Mouse (Mus musculus): ENCODE data around the gene Tmx2. TPM values are rescaled to one million over a fixed set of nuclear protein-coding genes. Genes with fewer than 3 reads are reported as not detected.

Tmx2 gene
- polyA plus RNA-seq, 1 experiment from 2014 or later: 81.7 TPM

- H3K36me3 ChIP-seq (ENCODE audit: control insufficient read depth, insufficient read depth): no peaks in the 10 kb centered on the region
- ATAC-seq: no peak
- no peak overlapping the region for H3K27ac ChIP-seq (ENCODE audit: low read depth, low read length)
- H3K9me3 ChIP-seq (ENCODE audit: control insufficient read depth): no peaks in the 10 kb centered on the region
- no peak overlapping the region for H3K4me3 ChIP-seq (ENCODE audit: low read depth, low read length)
- 49% methylated on average over 12 of the region's 12 CpGs for WGBS
- no peaks in the 10 kb centered on the region for H3K4me1 ChIP-seq (replicated peaks; ENCODE audit: control insufficient read depth, insufficient read depth, low read length)
- TF ChIP-seq CTCF (IDR thresholded peaks at IDR 0.05; ENCODE audit: low read depth): no peak
- H3K4me2 ChIP-seq (replicated peaks; ENCODE audit: low read depth): no peak overlapping the region
- no peaks in the 10 kb centered on the region for H3K27me3 ChIP-seq (replicated peaks; ENCODE audit: control insufficient read depth, insufficient read depth, low read length)
- H3K9ac ChIP-seq (ENCODE audit: low read depth, low read length): no peak overlapping the region
Measured at GRCm38 (mm10) chr2:84666081-84666480, 12.9 kb downstream of the Tmx2 start.

GRCm38 (mm10) chr2:84662866-84663265, 16.1 kb downstream of the Tmx2 start:
- WGBS: 36% methylated on average over 2 of the region's 2 CpGs
- peak; percentile 75 for TF ChIP-seq CTCF (IDR thresholded peaks at IDR 0.05; ENCODE audit: low read depth)
- H3K9me3 ChIP-seq (ENCODE audit: control insufficient read depth): no peaks in the 10 kb centered on the region
- H3K4me2 ChIP-seq (replicated peaks; ENCODE audit: low read depth): no peak overlapping the region
- H3K4me1 ChIP-seq (replicated peaks; ENCODE audit: control insufficient read depth, insufficient read depth, low read length): no peaks in the 10 kb centered on the region
- H3K36me3 ChIP-seq (ENCODE audit: control insufficient read depth, insufficient read depth): no peaks in the 10 kb centered on the region
- H3K4me3 ChIP-seq (ENCODE audit: low read depth, low read length): no peak overlapping the region
- H3K9ac ChIP-seq (ENCODE audit: low read depth, low read length): no peak overlapping the region
- no peak for ATAC-seq
- no peaks in the 10 kb centered on the region for H3K27me3 ChIP-seq (replicated peaks; ENCODE audit: control insufficient read depth, insufficient read depth, low read length)
- H3K27ac ChIP-seq (ENCODE audit: low read depth, low read length): no peak overlapping the region

GRCm38 (mm10) chr2:84660253-84660652, 18.7 kb downstream of the Tmx2 start:
- H3K27ac ChIP-seq (ENCODE audit: low read depth, low read length): no peak overlapping the region
- H3K4me1 ChIP-seq (replicated peaks; ENCODE audit: control insufficient read depth, insufficient read depth, low read length): no peaks in the 10 kb centered on the region
- peak; percentile 89 for TF ChIP-seq CTCF (IDR thresholded peaks at IDR 0.05; ENCODE audit: low read depth)
- 40% methylated on average over 3 of the region's 3 CpGs for WGBS
- ATAC-seq: peak; percentile 84
- H3K36me3 ChIP-seq (ENCODE audit: control insufficient read depth, insufficient read depth): no peaks in the 10 kb centered on the region
- no peaks in the 10 kb centered on the region for H3K27me3 ChIP-seq (replicated peaks; ENCODE audit: control insufficient read depth, insufficient read depth, low read length)
- H3K9me3 ChIP-seq (ENCODE audit: control insufficient read depth): no peaks in the 10 kb centered on the region
- H3K9ac ChIP-seq (ENCODE audit: low read depth, low read length): no peak overlapping the region
- H3K4me3 ChIP-seq (ENCODE audit: low read depth, low read length): no peak overlapping the region
- H3K4me2 ChIP-seq (replicated peaks; ENCODE audit: low read depth): no peak overlapping the region

GRCm38 (mm10) chr2:84658806-84659205, 20.1 kb downstream of the Tmx2 start, which contains the start of gene Btbd18:
Btbd18 (plus strand) TSS chr2:84659079.
- no peak for TF ChIP-seq CTCF (IDR thresholded peaks at IDR 0.05; ENCODE audit: low read depth)
- no peaks in the 10 kb centered on the region for H3K36me3 ChIP-seq (ENCODE audit: control insufficient read depth, insufficient read depth)
- no peak for ATAC-seq
- H3K9ac ChIP-seq (ENCODE audit: low read depth, low read length): no peak within 1 kb of the TSS
- 96% methylated on average over 30 of the region's 32 CpGs for WGBS
- no peaks in the 10 kb centered on the region for H3K27me3 ChIP-seq (replicated peaks; ENCODE audit: control insufficient read depth, insufficient read depth, low read length)
- no peaks in the 10 kb centered on the region for H3K9me3 ChIP-seq (ENCODE audit: control insufficient read depth)
- no peak within 1 kb of the TSS for H3K4me3 ChIP-seq (ENCODE audit: low read depth, low read length)
- H3K4me2 ChIP-seq (replicated peaks; ENCODE audit: low read depth): no peak within 1 kb of the TSS
- no peaks in the 10 kb centered on the region for H3K4me1 ChIP-seq (replicated peaks; ENCODE audit: control insufficient read depth, insufficient read depth, low read length)
- H3K27ac ChIP-seq (ENCODE audit: low read depth, low read length): no peak within 1 kb of the TSS

GRCm38 (mm10) chr2:84655864-84656263, 23.1 kb downstream of the Tmx2 start:
- H3K36me3 ChIP-seq (ENCODE audit: control insufficient read depth, insufficient read depth): no peaks in the 10 kb centered on the region
- H3K9me3 ChIP-seq (ENCODE audit: control insufficient read depth): no peaks in the 10 kb centered on the region
- no peak for TF ChIP-seq CTCF (IDR thresholded peaks at IDR 0.05; ENCODE audit: low read depth)
- no peak overlapping the region for H3K4me2 ChIP-seq (replicated peaks; ENCODE audit: low read depth)
- no peaks in the 10 kb centered on the region for H3K27me3 ChIP-seq (replicated peaks; ENCODE audit: control insufficient read depth, insufficient read depth, low read length)
- no peak overlapping the region for H3K27ac ChIP-seq (ENCODE audit: low read depth, low read length)
- 76% methylated on average over 1 of the region's 1 CpGs for WGBS
- H3K4me3 ChIP-seq (ENCODE audit: low read depth, low read length): no peak overlapping the region
- no peaks in the 10 kb centered on the region for H3K4me1 ChIP-seq (replicated peaks; ENCODE audit: control insufficient read depth, insufficient read depth, low read length)
- ATAC-seq: no peak
- H3K9ac ChIP-seq (ENCODE audit: low read depth, low read length): no peak overlapping the region

GRCm38 (mm10) chr2:84653354-84653753, 25.6 kb downstream of the Tmx2 start:
- Histone ChIP-seq H3K36me3 (ENCODE audit: control insufficient read depth, insufficient read depth) (no peaks in the 10 kb centered on the region), H3K9ac (ENCODE audit: low read depth, low read length) (no peak overlapping the region), H3K27ac (ENCODE audit: low read depth, low read length) (no peak overlapping the region), H3K4me3 (ENCODE audit: low read depth, low read length) (no peak overlapping the region), H3K4me2 (replicated peaks; ENCODE audit: low read depth) (no peak overlapping the region), H3K4me1 (replicated peaks; ENCODE audit: control insufficient read depth, insufficient read depth, low read length) (no peaks in the 10 kb centered on the region), H3K27me3 (replicated peaks; ENCODE audit: control insufficient read depth, insufficient read depth, low read length) (no peaks in the 10 kb centered on the region), H3K9me3 (ENCODE audit: control insufficient read depth) (no peaks in the 10 kb centered on the region)
- peak; percentile 58 for TF ChIP-seq CTCF (IDR thresholded peaks at IDR 0.05; ENCODE audit: low read depth)
- ATAC-seq: no peak

Measured in intestine, postnatal 0 days (tissue).